Mouse (Mus musculus) G1E (cell line): ENCODE measurements around the gene Ccdc39. TPM values are rescaled to one million over a fixed set of nuclear protein-coding genes. Genes with fewer than 3 reads are reported as not detected.

Experiments used
- ATAC-seq: 2 replicates; pipeline ENCODE4 v1.8.0; 2016; ENCODE audit warnings: mild to moderate bottlenecking; ENCODE audit not compliant: insufficient number of reproducible peaks, poor library complexity, low FRiP score, severe bottlenecking; ENCODE audit errors: extremely low read depth
- DNase-seq: peaks from one replicate; pipeline ENCODE4 v3.0.0; 2012; ENCODE audit warnings: low spot score
- H3K27me3 ChIP-seq: 2 replicates; pipeline ENCODE4 v1.6.1; 2012; ENCODE audit warnings: mild to moderate bottlenecking, low read length, inconsistent platforms; ENCODE audit not compliant: insufficient read depth
- H3K36me3 ChIP-seq: replicated peaks from 2 replicates; pipeline ENCODE3; 2012; ENCODE audit warnings: mild to moderate bottlenecking, inconsistent platforms
- H3K4me1 ChIP-seq: 2 replicates; pipeline ENCODE4 v1.6.1; 2012; ENCODE audit warnings: low read depth, low read length, inconsistent platforms, mixed read lengths; ENCODE audit not compliant: insufficient read depth
- H3K4me3 ChIP-seq: 2 replicates; pipeline ENCODE4 v1.5.1; 2012; ENCODE audit warnings: low read depth, mild to moderate bottlenecking, inconsistent platforms, low read length, moderate library complexity, mixed read lengths
- H3K9me3 ChIP-seq: replicated peaks from 2 replicates; pipeline ENCODE4 v1.6.1; 2012; ENCODE audit warnings: inconsistent platforms
- CTCF ChIP-seq: IDR thresholded peaks from 2 replicates; pipeline ENCODE4 v1.5.1; 2012; ENCODE audit warnings: low read depth, low read length, inconsistent platforms, mixed read lengths
- GATA1 ChIP-seq: IDR thresholded peaks from 2 replicates; pipeline ENCODE4 v1.6.1; 2012; ENCODE audit warnings: borderline replicate concordance, low read length, inconsistent platforms, mixed read lengths
- GATA2 ChIP-seq: IDR thresholded peaks from 2 replicates; pipeline ENCODE4 v1.6.1; 2012; ENCODE audit warnings: low read depth, low read length, inconsistent platforms, borderline replicate concordance
- POLR2AphosphoS5 ChIP-seq: IDR thresholded peaks from 2 replicates; pipeline ENCODE4 v1.6.1; 2012; ENCODE audit warnings: low read depth, low read length, inconsistent platforms; ENCODE audit not compliant: insufficient replicate concordance
- TAL1 ChIP-seq: conservative IDR thresholded peaks from 2 replicates; pipeline ENCODE4 v1.6.1; 2012; ENCODE audit warnings: low read depth, low read length, inconsistent platforms, mixed read lengths
- polyA plus RNA-seq: library from polyadenylated mRNA; stranded (reverse); fragments of >175 nt; gene quantifications from 2 replicates; pipeline ENCODE4 v1.2.3, GENCODE M21; 2012
- total RNA-seq, 2 experiments: library from RNA; stranded (forward) in 1 of 2; stranded (reverse) in 1 of 2; fragments of 200-1000 nt in 1 of 2; fragments of >200 nt in 1 of 2; fragmentation: Nextera tagmentation in 1 of 2; gene quantifications; 2 replicates each; pipeline ENCODE4 v1.2.3; 2014 to 2017

Ccdc39 gene
- total and polyA plus RNA-seq, 3 experiments = 0.17 to 8.2 (median 4.1) TPM

- TF ChIP-seq TAL1 = 0 out of 2 replicates have a peak, but pooled peaks have one; percentile 10
- TF ChIP-seq POLR2AphosphoS5 = no peak
- Histone ChIP-seq H3K36me3 (peaks cover 7% of the 10 kb centered on the region), H3K4me3 (peak overlapping the region; percentile 66), H3K27me3 (no peaks in the 10 kb centered on the region), H3K4me1 (peaks cover 62% of the 10 kb centered on the region), H3K9me3 (no peaks in the 10 kb centered on the region)
- DNase-seq = peak; percentile 53
- peak; percentile 82 for ATAC-seq
Measured at GRCm38 (mm10) chr3:33874456-33875286, 30.6 kb upstream of the Ccdc39 start.

- no peak for TF ChIP-seq POLR2AphosphoS5
- TF ChIP-seq GATA1 = no peak
- TF ChIP-seq TAL1 = no peak
- no peak for TF ChIP-seq GATA2
- TF ChIP-seq CTCF = no peak
- Histone ChIP-seq H3K4me3 (peak overlapping the region; percentile 49; the same call in 1 of the 2 replicates), H3K36me3 (peaks cover 7% of the 10 kb centered on the region), H3K4me1 (peaks cover 62% of the 10 kb centered on the region), H3K27me3 (no peaks in the 10 kb centered on the region), H3K9me3 (no peaks in the 10 kb centered on the region)
- DNase-seq (peak; percentile 43), ATAC-seq (peak; percentile 36)
Measured at GRCm38 (mm10) chr3:33873837-33874236, 29.7 kb upstream of the Ccdc39 start.

- peak overlapping the region; percentile 49; the same call in 1 of the 2 replicates for H3K4me3 ChIP-seq
- no peak for ATAC-seq
- H3K36me3 ChIP-seq = peaks cover 4% of the 10 kb centered on the region
- TF ChIP-seq CTCF (no peak), GATA1 (no peak), TAL1 (no peak), POLR2AphosphoS5 (no peak), GATA2 (no peak)
- H3K9me3 ChIP-seq = no peaks in the 10 kb centered on the region
- peaks cover 59% of the 10 kb centered on the region for H3K4me1 ChIP-seq
- H3K27me3 ChIP-seq = no peaks in the 10 kb centered on the region
- no peak for DNase-seq
Measured at GRCm38 (mm10) chr3:33873366-33873765, 29.3 kb upstream of the Ccdc39 start.

DNA sequence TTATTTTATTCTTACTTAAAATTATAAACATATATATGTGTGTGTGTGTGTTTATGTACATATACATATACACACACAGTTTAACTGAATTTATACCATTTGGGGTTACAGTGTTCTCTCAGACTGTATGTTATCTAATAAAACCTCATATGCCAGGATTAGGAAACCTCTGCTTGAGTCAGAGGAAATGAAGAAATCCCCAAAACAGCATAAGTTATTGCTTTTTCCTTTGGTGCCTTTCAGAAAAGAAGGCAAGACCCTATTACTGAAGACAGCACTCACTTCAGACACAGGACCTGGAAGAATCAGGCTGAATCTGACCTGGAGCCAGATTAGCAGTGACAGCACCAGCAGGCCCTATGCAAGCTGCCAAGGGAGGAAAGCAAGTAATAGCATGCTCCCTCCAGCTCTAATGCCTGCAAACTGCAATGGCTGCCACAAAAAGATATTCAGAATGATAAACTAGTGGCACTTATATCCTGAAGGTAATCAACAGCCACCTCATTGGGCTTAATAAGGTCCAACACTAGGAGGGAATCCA, 20.0 kb upstream of the Ccdc39 start:
- no peak overlapping the region for H3K4me3 ChIP-seq
- H3K4me1 ChIP-seq = peaks cover 41% of the 10 kb centered on the region
- TF ChIP-seq CTCF (no peak), GATA1 (no peak), GATA2 (no peak), POLR2AphosphoS5 (no peak), TAL1 (no peak)
- DNase-seq = no peak
- no peaks in the 10 kb centered on the region for H3K9me3 ChIP-seq
- no peaks in the 10 kb centered on the region for H3K27me3 ChIP-seq
- no peak for ATAC-seq
- H3K36me3 ChIP-seq = no peaks in the 10 kb centered on the region

DNA sequence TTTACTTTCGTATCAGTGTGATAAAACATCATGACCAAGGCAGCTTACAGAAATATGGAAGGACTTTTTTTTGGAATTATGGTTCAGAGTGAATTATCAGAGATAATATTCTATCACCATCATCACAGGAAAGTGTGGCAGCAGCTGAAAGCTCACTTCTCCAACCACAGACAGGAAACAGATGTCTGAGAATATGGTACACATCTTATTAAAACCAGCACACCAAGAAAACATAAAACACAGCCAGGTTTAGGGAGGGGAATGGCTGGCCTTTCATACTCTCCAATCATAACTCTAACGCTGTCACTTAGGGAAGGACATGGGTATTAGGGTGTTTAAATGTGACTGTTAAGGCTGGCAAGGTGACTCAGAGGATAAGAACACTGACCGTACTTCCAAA, 14.8 kb upstream of the Ccdc39 start:
- Histone ChIP-seq H3K9me3 (no peaks in the 10 kb centered on the region), H3K27me3 (no peaks in the 10 kb centered on the region), H3K36me3 (no peaks in the 10 kb centered on the region), H3K4me3 (no peak overlapping the region), H3K4me1 (peaks cover 57% of the 10 kb centered on the region)
- TF ChIP-seq CTCF = no peak
- TF ChIP-seq GATA1 = no peak
- TF ChIP-seq GATA2 = no peak
- TF ChIP-seq TAL1 = no peak
- no peak for TF ChIP-seq POLR2AphosphoS5
- ATAC-seq = peak; percentile 76
- DNase-seq = no peak

DNA sequence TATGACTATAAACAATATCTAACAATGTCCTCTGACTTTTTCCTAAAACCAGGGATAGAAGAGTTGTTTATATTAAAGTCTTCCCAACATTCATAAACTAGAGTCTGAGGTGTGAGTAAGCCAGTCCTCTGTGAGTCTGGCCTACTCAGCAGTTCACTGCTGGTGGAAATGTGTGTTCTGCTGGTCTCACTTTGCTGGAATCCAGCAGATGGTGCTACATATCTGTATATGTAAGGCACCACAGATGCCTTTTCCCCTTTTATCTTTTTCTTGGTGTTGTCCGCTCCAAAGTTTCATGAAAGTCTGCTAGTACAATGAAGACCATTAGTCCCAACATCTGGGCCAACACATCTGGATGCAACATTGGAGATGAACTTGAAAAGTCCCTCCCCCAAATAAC, 9.0 kb upstream of the Ccdc39 start:
- H3K36me3 ChIP-seq = no peaks in the 10 kb centered on the region
- peak; percentile 60; the same call in 1 of the 2 replicates for ATAC-seq
- no peaks in the 10 kb centered on the region for H3K27me3 ChIP-seq
- H3K4me3 ChIP-seq = no peak overlapping the region
- H3K9me3 ChIP-seq = no peaks in the 10 kb centered on the region
- DNase-seq = no peak
- peaks cover 35% of the 10 kb centered on the region for H3K4me1 ChIP-seq
- TF ChIP-seq POLR2AphosphoS5 = no peak
- TF ChIP-seq GATA2 = no peak
- no peak for TF ChIP-seq GATA1
- TF ChIP-seq CTCF = no peak
- TF ChIP-seq TAL1 = no peak
